ENCODE assay signal across 26 mouse cellular contexts in the genomic region with DNA sequence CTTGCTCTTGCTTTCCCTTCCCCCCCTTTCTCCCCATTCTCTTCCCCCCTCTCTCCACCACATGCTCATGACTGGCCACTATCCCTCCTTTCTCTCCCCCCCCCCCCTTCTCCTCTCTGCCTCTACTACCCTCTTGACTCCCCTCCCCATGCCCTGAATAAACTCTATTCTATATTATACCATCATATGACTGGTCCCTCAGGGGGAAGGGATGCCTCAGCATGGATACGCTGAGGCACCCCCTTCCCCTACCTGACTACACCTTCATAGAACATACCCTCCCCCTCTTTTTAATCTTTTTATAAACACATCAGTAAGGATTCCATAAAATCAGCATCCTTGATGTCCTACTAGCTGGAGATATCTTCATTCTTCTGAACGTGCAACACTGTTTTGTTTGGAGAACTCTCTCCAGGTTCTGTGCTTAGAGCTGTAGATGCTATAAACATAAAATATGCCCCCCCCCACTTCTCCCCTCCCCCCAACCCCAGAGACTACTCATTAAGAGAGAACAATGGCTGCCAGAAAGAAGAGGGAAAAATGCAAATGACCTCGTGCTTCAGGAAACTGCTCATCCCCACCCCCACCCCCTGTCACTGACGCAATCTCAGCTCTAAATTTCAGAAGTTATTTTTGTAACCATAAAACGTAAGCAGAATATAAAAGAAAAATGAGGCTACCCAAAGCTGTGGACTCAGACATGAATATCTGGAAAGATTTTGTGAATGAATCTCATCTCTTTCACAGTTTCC.
DNase-seq lines count a peak whose midpoint lies in the region; ATAC-seq and TF ChIP-seq lines count a peak whose summit lies in the region.
"Had no signal": no experiment of that assay in that cellular context is flagged by ENCODE, and none has a peak within 500 bp of the region (broad histone marks: within the 10 kb centered on the region; RNA-seq: fewer than 3 reads in every experiment).

No protein-coding gene starts in this region.

- 72% methylated on average over 5 of the region's 5 CpGs for WGBS in midbrain, embryonic 13.5 days
- 62% methylated on average over 5 of the region's 5 CpGs for WGBS in midbrain, embryonic 14.5 days

- no peak overlapping the region for H3K27ac ChIP-seq in midbrain, embryonic 13.5 days
- H3K27ac ChIP-seq in midbrain, embryonic 14.5 days (replicated peaks; ENCODE audit: low read depth, low read length): no peak overlapping the region
- H3K27ac ChIP-seq: embryonic facial prominence, embryonic 12.5 days; hindbrain, embryonic 10.5 days; limb, embryonic 15.5 days; liver, embryonic 15.5 days; macrophage had no signal

- no peaks in the 10 kb centered on the region for H3K36me3 ChIP-seq in midbrain, embryonic 13.5 days
- no peaks in the 10 kb centered on the region for H3K36me3 ChIP-seq in midbrain, embryonic 14.5 days (ENCODE audit: control insufficient read depth, insufficient read depth, low read length)
- H3K36me3 ChIP-seq in myocyte (ENCODE audit: control insufficient read depth, insufficient read depth): no peaks in the 10 kb centered on the region
- H3K36me3 ChIP-seq: embryonic facial prominence, embryonic 12.5 days; heart, embryonic 12.5 days; hindbrain, embryonic 10.5 days; limb, embryonic 15.5 days; liver, embryonic 15.5 days had no signal

- DNase-seq in frontal cortex, postnatal 10 days (ENCODE audit: low spot score in 2 of 2): no peak
- DNase-seq in midbrain, embryonic 14.5 days: no peak
- DNase-seq in NIH3T3 (ENCODE audit: low read depth): peak; percentile 53
- DNase-seq: adrenal gland, postnatal 25 days; B cell, adult 2 months; cerebellum, adult 18-20 months; cerebellum, postnatal 25 days; gastrocnemius, postnatal 14 days; heart, adult 11 months; heart, postnatal 10 days; kidney, adult 18-20 months; kidney, postnatal 10 days; left cerebral cortex, postnatal 4 days; retina, postnatal 1 day; thymus, postnatal 25 days had no signal

- no peak overlapping the region for H3K4me2 ChIP-seq in midbrain, embryonic 13.5 days (replicated peaks)
- no peak overlapping the region for H3K4me2 ChIP-seq in midbrain, embryonic 14.5 days (ENCODE audit: low read length)
- peak overlapping the region; percentile 6 for H3K4me2 ChIP-seq in myocyte (ENCODE audit: low read depth)
- H3K4me2 ChIP-seq: embryonic facial prominence, embryonic 12.5 days; heart, embryonic 12.5 days; limb, embryonic 15.5 days; liver, embryonic 15.5 days had no signal

- no peak overlapping the region for H3K4me3 ChIP-seq in midbrain, embryonic 13.5 days (replicated peaks)
- no peak overlapping the region for H3K4me3 ChIP-seq in midbrain, embryonic 14.5 days (replicated peaks; ENCODE audit: low read depth, low read length)
- no peak overlapping the region for H3K4me3 ChIP-seq in myocyte
- H3K4me3 ChIP-seq: embryonic facial prominence, embryonic 12.5 days; heart, embryonic 12.5 days; hindbrain, embryonic 10.5 days; limb, embryonic 15.5 days; liver, embryonic 15.5 days had no signal

- no peaks in the 10 kb centered on the region for H3K79me2 ChIP-seq in myocyte (ENCODE audit: control insufficient read depth, insufficient read depth)

- no peak overlapping the region for H3ac ChIP-seq in myocyte (ENCODE audit: control insufficient read depth, insufficient read length)

- H3K27me3 ChIP-seq in midbrain, embryonic 13.5 days: no peaks in the 10 kb centered on the region
- H3K27me3 ChIP-seq in midbrain, embryonic 14.5 days (ENCODE audit: control insufficient read depth, insufficient read depth, low read length): no peaks in the 10 kb centered on the region
- no peaks in the 10 kb centered on the region for H3K27me3 ChIP-seq in myocyte (ENCODE audit: control insufficient read depth, insufficient read depth, insufficient read length)
- H3K27me3 ChIP-seq: embryonic facial prominence, embryonic 12.5 days; heart, embryonic 12.5 days; limb, embryonic 15.5 days; liver, embryonic 15.5 days had no signal

- no peak for TF ChIP-seq POLR2A in myocyte (IDR thresholded peaks at IDR 0.05; ENCODE audit: insufficient read length, low read depth)

- no peaks in the 10 kb centered on the region; the same call in 1 of the 2 replicates for H3K4me1 ChIP-seq in midbrain, embryonic 13.5 days (replicated peaks)
- H3K4me1 ChIP-seq in midbrain, embryonic 14.5 days (ENCODE audit: control insufficient read depth, insufficient read depth, low read length): no peaks in the 10 kb centered on the region
- H3K4me1 ChIP-seq: embryonic facial prominence, embryonic 12.5 days; heart, embryonic 12.5 days; hindbrain, embryonic 10.5 days; limb, embryonic 15.5 days; liver, embryonic 15.5 days had no signal

- H3K9ac ChIP-seq in midbrain, embryonic 13.5 days (replicated peaks): no peak overlapping the region
- no peak overlapping the region for H3K9ac ChIP-seq in midbrain, embryonic 14.5 days (replicated peaks; ENCODE audit: low read length)
- H3K9ac ChIP-seq: embryonic facial prominence, embryonic 12.5 days; heart, embryonic 12.5 days; limb, embryonic 15.5 days; liver, embryonic 15.5 days had no signal

- no peaks in the 10 kb centered on the region; the same call in 1 of the 2 replicates for H3K9me3 ChIP-seq in midbrain, embryonic 13.5 days
- H3K9me3 ChIP-seq in midbrain, embryonic 14.5 days (ENCODE audit: control insufficient read depth, low read length): no peaks in the 10 kb centered on the region
- H3K9me3 ChIP-seq: embryonic facial prominence, embryonic 12.5 days; heart, embryonic 12.5 days; hindbrain, embryonic 10.5 days; limb, embryonic 15.5 days; liver, embryonic 15.5 days had no signal

- peak; percentile 55; the same call in 1 of the 2 replicates for ATAC-seq in frontal cortex, adult (ENCODE audit: low TSS enrichment)
- peak; percentile 53; the same call in 1 of the 2 replicates for ATAC-seq in midbrain, embryonic 13.5 days
- no peak for ATAC-seq in midbrain, embryonic 14.5 days (ENCODE audit: low FRiP score, low TSS enrichment)
- ATAC-seq in activated CD4-positive, CD25-positive, alpha-beta regulatory T cell, adult 4 months: no peak
- ATAC-seq: inflammation-experienced regulatory T-cells, adult 6 months had no signal

TF ChIP-seq in myocyte, 11 proteins besides CTCF, POLR2A, EP300 and RAD21:
- TF ChIP-seq MYOG (IDR thresholded peaks at IDR 0.05; ENCODE audit: control insufficient read depth in 1 of 3, insufficient read depth in 1 of 3, insufficient read length in 2 of 3, low read depth in 2 of 3) (no peak), CEBPB (IDR thresholded peaks at IDR 0.05; ENCODE audit: insufficient read depth, poor library complexity, severe bottlenecking) (peak; percentile 39; the same call in 1 of the 2 replicates)

Comparison
In these comparisons a context has a peak if more than half of its experiments do, and no peak if none do; other contexts are left out.
1. ATAC-seq: peak in frontal cortex, adult (single experiment) and midbrain, embryonic 13.5 days (single experiment); none in midbrain, embryonic 14.5 days (single experiment) and activated CD4-positive, CD25-positive, alpha-beta regulatory T cell, adult 4 months (single experiment).